Mouse (Mus musculus): ENCODE results near the gene Cachd1.

- TF ChIP-seq POLR2A (IDR thresholded peaks at IDR 0.05; ENCODE audit: borderline replicate concordance, extremely low read depth, low read depth, low read length) (no peak), CTCF (IDR thresholded peaks at IDR 0.05; ENCODE audit: insufficient read depth, low read length) (no peak)
Observed at GRCm38 (mm10) chr4:100994442-100995255, 218.2 kb downstream of the Cachd1 start.

All from lung, adult 2 months (tissue).